Comparison of ENCODE assay signal across 13 mouse cellular contexts in the genomic region with DNA sequence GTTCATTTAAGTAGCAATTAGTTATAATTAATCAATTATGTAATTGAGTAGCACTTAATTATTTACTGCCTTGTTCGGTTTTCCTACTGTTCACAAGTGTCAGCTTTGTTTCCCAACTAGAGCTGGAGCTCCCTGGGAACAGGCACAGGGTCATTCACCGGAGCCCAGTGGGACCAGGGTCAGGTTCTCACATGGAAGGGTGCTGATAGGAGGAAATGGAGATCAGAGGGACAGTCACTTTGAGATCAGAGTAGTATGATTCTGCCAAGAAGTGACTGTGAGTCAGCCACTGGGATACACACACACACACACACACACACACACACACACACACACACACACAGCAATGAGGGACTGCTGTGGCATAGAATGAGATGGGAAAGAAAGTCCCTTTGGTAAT.
"Had no signal": no experiment of that assay in that cellular context is flagged by ENCODE, and none has a peak within 500 bp of the region (broad histone marks: within the 10 kb centered on the region; RNA-seq: fewer than 3 reads in every experiment).

No protein-coding gene starts in this region.

- H3K27ac ChIP-seq: liver, embryonic 13.5 days; lung, embryonic 15.5 days; midbrain, embryonic 13.5 days had no signal

- DNase-seq: kidney, adult 8-10 months; kidney, postnatal 25 days; layer of hippocampus, adult 9-11 months; layer of hippocampus, postnatal 36 days; liver, embryonic 13.5 days; liver, postnatal 0 days; lung, postnatal 14 days; spleen, adult 18-20 months; thymus, adult 18-20 months; thymus, postnatal 14 days had no signal

- H3K4me2 ChIP-seq: liver, embryonic 13.5 days; lung, embryonic 15.5 days; midbrain, embryonic 13.5 days had no signal

- H3K27me3 ChIP-seq: liver, embryonic 13.5 days; lung, embryonic 15.5 days; midbrain, embryonic 13.5 days had no signal

- ATAC-seq: intestine, postnatal 0 days; liver, postnatal 0 days; midbrain, embryonic 13.5 days had no signal

- H3K9me3 ChIP-seq: liver, embryonic 13.5 days; lung, embryonic 15.5 days; midbrain, embryonic 13.5 days had no signal

- H3K9ac ChIP-seq: liver, embryonic 13.5 days; liver, postnatal 0 days; lung, embryonic 15.5 days; midbrain, embryonic 13.5 days had no signal

- H3K36me3 ChIP-seq: liver, embryonic 13.5 days; lung, embryonic 15.5 days; midbrain, embryonic 13.5 days had no signal

- H3K4me3 ChIP-seq: liver, embryonic 13.5 days; lung, embryonic 15.5 days; midbrain, embryonic 13.5 days had no signal

- H3K4me1 ChIP-seq: liver, embryonic 13.5 days; lung, embryonic 15.5 days had no signal
